Mouse (Mus musculus): ENCODE data around the gene Slain1.

DNA sequence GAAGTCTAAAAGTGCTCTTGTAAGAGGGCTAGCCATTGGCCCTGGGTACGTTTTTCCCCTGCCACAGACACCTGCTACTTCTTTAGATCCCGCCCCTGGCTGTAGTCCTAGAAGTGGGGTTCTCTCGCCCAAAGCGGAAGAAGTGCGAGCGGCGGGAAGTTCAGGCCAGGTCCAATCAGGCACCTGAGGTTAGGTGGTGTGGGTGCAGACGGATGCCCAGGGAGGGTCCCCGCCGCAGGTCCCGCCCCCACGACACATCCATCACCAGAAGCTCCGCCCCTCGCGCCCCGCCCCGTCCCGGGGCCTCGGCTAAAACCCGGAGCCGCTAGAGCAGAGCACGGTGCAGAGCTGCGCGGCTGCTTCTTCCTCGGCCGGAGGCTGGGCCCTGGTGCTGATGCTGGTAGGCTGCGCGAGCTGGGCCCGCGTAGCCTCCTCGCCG lies at the start of gene Slain1:
- TF ChIP-seq CTCF (IDR thresholded peaks at IDR 0.05; ENCODE audit: low read depth, low read length) (no peak), POLR2A (IDR thresholded peaks at IDR 0.05; ENCODE audit: insufficient read depth, low read length) (peak; percentile 24), EP300 (IDR thresholded peaks at IDR 0.05; ENCODE audit: insufficient read depth, low read depth, low read length) (no peak)
